Mouse (Mus musculus) liver, postnatal 0 days (tissue): ENCODE results near the gene Prkaca.

ENCODE experiments used
- CTCF ChIP-seq: sonication (generic); IDR thresholded peaks from 2 replicates; pipeline ENCODE4 v1.5.1; 2016; ENCODE audit warnings: antibody characterized with exemption, low read depth
- EP300 ChIP-seq: IDR thresholded peaks from 2 replicates; pipeline ENCODE4 v1.6.1; 2016; ENCODE audit warnings: antibody characterized with exemption, low read depth, mild to moderate bottlenecking

DNA sequence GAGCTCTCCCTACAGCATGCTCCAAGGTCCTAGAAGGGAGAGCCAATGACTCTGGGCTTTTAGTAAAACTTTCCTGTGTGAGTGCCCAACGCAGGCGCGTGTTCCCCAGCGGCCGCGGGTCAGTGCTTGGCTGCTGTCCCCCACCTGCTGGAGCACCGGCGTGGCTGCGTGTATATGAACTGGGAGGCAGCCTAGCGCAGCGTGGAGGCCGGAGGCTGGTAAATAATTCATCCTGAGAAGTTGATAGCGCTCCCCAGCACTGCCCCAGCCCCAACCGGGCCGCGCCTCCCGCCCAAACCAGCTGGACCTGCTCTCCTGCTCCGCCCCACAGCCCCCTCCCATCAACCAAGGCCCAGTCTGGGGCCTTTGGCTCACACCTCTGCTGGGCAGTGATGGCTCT, 48.3 kb downstream of the Prkaca start, which contains the start of gene Palm3:
- TF ChIP-seq CTCF (no peak), EP300 (no peak)
